10 mouse cellular contexts compared by ENCODE assay signal in the genomic region with DNA sequence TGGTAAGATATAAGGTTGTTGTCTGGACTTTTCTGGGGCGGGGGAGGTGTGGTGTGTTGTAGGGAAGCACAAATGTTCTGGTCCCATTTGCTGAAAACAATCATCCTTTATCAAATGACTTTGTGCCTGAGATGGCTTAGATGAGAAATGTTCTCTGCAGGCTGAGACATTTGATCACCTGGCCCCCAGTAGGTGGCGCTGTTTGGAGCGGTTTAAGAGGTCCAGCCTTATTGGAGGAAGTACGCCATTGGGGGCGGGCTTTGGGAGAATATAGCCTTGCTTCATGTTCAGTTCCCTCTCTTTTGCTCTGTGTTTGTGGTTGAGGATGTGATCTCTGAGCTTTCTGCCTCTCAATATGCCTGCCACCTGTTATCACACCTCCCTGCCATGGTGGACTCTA. TPM values are rescaled to one million over a fixed set of nuclear protein-coding genes. Genes with fewer than 3 reads are reported as not detected.
DNase-seq lines count a peak whose midpoint lies in the region; ATAC-seq and TF ChIP-seq lines count a peak whose summit lies in the region.
"Had no signal": no experiment of that assay in that cellular context is flagged by ENCODE, and none has a peak within 500 bp of the region (broad histone marks: within the 10 kb centered on the region; RNA-seq: fewer than 3 reads in every experiment).

No protein-coding gene starts in this region.

- peak; percentile 48; the same call in 1 of the 2 replicates for TF ChIP-seq CTCF in cerebellum, adult 2 months (IDR thresholded peaks at IDR 0.05; ENCODE audit: borderline replicate concordance, insufficient read depth, low read depth, low read length)

- H3K27ac ChIP-seq in hindbrain, embryonic 11.5 days (ENCODE audit: low read depth, low read length), result no peak overlapping the region
- no peak overlapping the region for H3K27ac ChIP-seq in hindbrain, embryonic 13.5 days
- no peak overlapping the region for H3K27ac ChIP-seq in cerebellum, adult 2 months (ENCODE audit: insufficient read depth, low read length)

- TF ChIP-seq POLR2A in cerebellum, adult 2 months (IDR thresholded peaks at IDR 0.05; ENCODE audit: borderline replicate concordance, insufficient read depth, low read length), result no peak

- no peak overlapping the region for H3K4me3 ChIP-seq in hindbrain, embryonic 11.5 days (ENCODE audit: low read depth, low read length)
- H3K4me3 ChIP-seq in hindbrain, embryonic 13.5 days, result no peak overlapping the region
- no peak overlapping the region for H3K4me3 ChIP-seq in cerebellum, adult 2 months (replicated peaks; ENCODE audit: insufficient read depth, low read depth, low read length)
- H3K4me3 ChIP-seq: megakaryocyte, embryonic 14.5 days had no signal

- no peaks in the 10 kb centered on the region for H3K27me3 ChIP-seq in hindbrain, embryonic 11.5 days (ENCODE audit: control insufficient read depth, insufficient read depth, low read length)
- no peaks in the 10 kb centered on the region for H3K27me3 ChIP-seq in hindbrain, embryonic 13.5 days
- no peaks in the 10 kb centered on the region for H3K27me3 ChIP-seq in cerebellum, adult 2 months (ENCODE audit: control insufficient read depth, insufficient read depth, low read length)
- H3K27me3 ChIP-seq: megakaryocyte, embryonic 14.5 days had no signal

- no peak overlapping the region for H3K4me2 ChIP-seq in hindbrain, embryonic 11.5 days (replicated peaks; ENCODE audit: low read depth, low read length)
- H3K4me2 ChIP-seq in hindbrain, embryonic 13.5 days, result no peak overlapping the region

- no peaks in the 10 kb centered on the region for H3K36me3 ChIP-seq in hindbrain, embryonic 11.5 days (ENCODE audit: control insufficient read depth, insufficient read depth, low read length)
- no peaks in the 10 kb centered on the region for H3K36me3 ChIP-seq in hindbrain, embryonic 13.5 days

- H3K9me3 ChIP-seq in hindbrain, embryonic 11.5 days (ENCODE audit: control insufficient read depth, low read length), result no peaks in the 10 kb centered on the region
- no peaks in the 10 kb centered on the region for H3K9me3 ChIP-seq in hindbrain, embryonic 13.5 days

- WGBS in hindbrain, embryonic 11.5 days, result 49% methylated on average over 5 of the region's 5 CpGs
- 52% methylated on average over 5 of the region's 5 CpGs for WGBS in hindbrain, embryonic 13.5 days
- 56% methylated on average over 5 of the region's 5 CpGs for WGBS in cerebellum, adult 2 months

- no peak for ATAC-seq in hindbrain, embryonic 11.5 days (ENCODE audit: low FRiP score)
- no peak for ATAC-seq in hindbrain, embryonic 13.5 days (ENCODE audit: low FRiP score)

- H3K4me1 ChIP-seq in hindbrain, embryonic 11.5 days (replicated peaks; ENCODE audit: control insufficient read depth, insufficient read depth, low read length), result no peaks in the 10 kb centered on the region
- H3K4me1 ChIP-seq in hindbrain, embryonic 13.5 days (replicated peaks), result no peaks in the 10 kb centered on the region
- peaks cover 4% of the 10 kb centered on the region; the same call in 1 of the 2 replicates for H3K4me1 ChIP-seq in cerebellum, adult 2 months (ENCODE audit: control insufficient read depth, insufficient read depth, low read length)
- H3K4me1 ChIP-seq: megakaryocyte, embryonic 14.5 days had no signal

- H3K9ac ChIP-seq in hindbrain, embryonic 11.5 days (ENCODE audit: low read depth, low read length), result no peak overlapping the region
- H3K9ac ChIP-seq in hindbrain, embryonic 13.5 days, result no peak overlapping the region

- peak; percentile 44 for DNase-seq in hindbrain, embryonic 11.5 days (ENCODE audit: low spot score)
- DNase-seq in ES-CJ7 (ENCODE audit: low read depth, low spot score), result peak; percentile 66
- DNase-seq in cerebellum, adult 2 months, result peak in 1 of 2 experiments; percentile 40
- DNase-seq in naive thymus-derived CD4-positive, alpha-beta T cell, adult 2 months (ENCODE audit: low read depth), result peak; percentile 14
- no peak for DNase-seq in layer of hippocampus, postnatal 10 days (ENCODE audit: low spot score in 2 of 2)
- no peak for DNase-seq in layer of hippocampus, adult 8-10 months (ENCODE audit: low spot score in 2 of 2)
- DNase-seq in ovary, adult 18-20 months (ENCODE audit: low spot score), result no peak

RNA-seq across cellular contexts. Expression of a gene that starts 44.2 kb away (rescaled TPM):
- polyA plus RNA-seq in hindbrain, embryonic 11.5 days (2014; fragmentation: Nextera tagmentation; extraction: Ambion mirVana), result not detected in 2 replicates
- not detected in 2 replicates for polyA plus RNA-seq in hindbrain, embryonic 13.5 days (2015; fragmentation: Nextera tagmentation; extraction: Ambion mirVana)
- polyA plus RNA-seq in cerebellum, adult 2 months (2012; rRNA removed), result not detected in 2 replicates
- total RNA-seq in layer of hippocampus, postnatal 10 days (2021), result not detected
- not detected for total RNA-seq in layer of hippocampus, adult 8-10 months (2022)
- total RNA-seq: heart, postnatal 14 days had no signal

Comparison
In these comparisons a context has a peak if more than half of its experiments do, and no peak if none do; other contexts are left out.
1. DNase-seq: peak in hindbrain, embryonic 11.5 days (single experiment), ES-CJ7 (single experiment) and naive thymus-derived CD4-positive, alpha-beta T cell, adult 2 months (single experiment); none in layer of hippocampus, postnatal 10 days (0 of 2), layer of hippocampus, adult 8-10 months (0 of 2) and ovary, adult 18-20 months (single experiment).